Mouse (Mus musculus) 416B (cell line): ENCODE results near the gene Klc1.

Experiments
- DNase-seq: peaks from one replicate; pipeline ENCODE4 v3.0.0; 2011; ENCODE audit warnings: low read depth

Klc1 gene

GRCm38 (mm10) chr12:111853011-111853436 lies 94.4 kb downstream of the Klc1 start:
- DNase-seq = peak; percentile 36

GRCm38 (mm10) chr12:111853546-111853945 lies 94.9 kb downstream of the Klc1 start:
- DNase-seq = no peak

DNA sequence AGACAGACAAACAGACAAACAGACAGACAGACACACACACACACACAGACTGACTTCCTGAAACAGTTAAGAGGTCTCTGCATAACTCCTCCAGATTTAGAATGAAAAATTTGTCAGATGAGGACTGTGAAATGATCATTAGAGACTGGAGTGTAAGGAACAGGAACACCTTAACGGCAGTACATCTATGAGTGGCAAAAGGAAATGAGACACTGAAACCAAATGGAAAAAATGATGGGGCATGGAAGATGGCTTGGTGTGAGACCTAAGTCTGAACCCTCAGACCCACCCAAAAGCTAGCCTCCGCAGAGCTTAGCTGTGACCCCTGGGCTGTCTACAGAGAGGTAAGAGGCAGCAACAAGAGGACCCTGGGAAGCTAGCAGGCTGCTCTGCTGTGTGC lies 96.8 kb downstream of the Klc1 start:
- no peak for DNase-seq
